Mouse (Mus musculus) heart, embryonic 12.5 days (tissue): Measurements from ENCODE around the gene Pitpnm1. TPM values are rescaled to one million over a fixed set of nuclear protein-coding genes. Genes with fewer than 3 reads are reported as not detected.
A peak's percentile ranks its signal among the peaks of the same experiment; 100 is the strongest.

Experiments
- ATAC-seq: fragments of 200-750 bp; cut with Nextera tagmentation; 2 replicates; pipeline ENCODE4 v1.8.0; 2017; ENCODE audit warnings: moderate TSS enrichment, moderate library complexity; ENCODE audit not compliant: insufficient number of reproducible peaks, low FRiP score
- H3K27ac ChIP-seq: fragments of 300-500 bp; sonication (generic); 2 replicates; pipeline ENCODE4 v1.5.1; 2016; ENCODE audit warnings: mild to moderate bottlenecking, moderate library complexity; ENCODE audit not compliant: poor library complexity, severe bottlenecking
- H3K27me3 ChIP-seq: fragments of 300-500 bp; sonication (generic); replicated peaks from 2 replicates; pipeline ENCODE4 v1.6.1; 2016; ENCODE audit warnings: mild to moderate bottlenecking, moderate library complexity
- H3K36me3 ChIP-seq: fragments of 300-500 bp; sonication (generic); 2 replicates; pipeline ENCODE4 v1.6.1; 2016; ENCODE audit warnings: mild to moderate bottlenecking, moderate library complexity
- H3K4me1 ChIP-seq: fragments of 300-500 bp; sonication (generic); replicated peaks from 2 replicates; pipeline ENCODE4 v1.6.1; 2016; ENCODE audit warnings: mild to moderate bottlenecking
- H3K4me2 ChIP-seq: fragments of 300-500 bp; sonication (generic); 2 replicates; pipeline ENCODE4 v1.6.1; 2016; ENCODE audit warnings: mild to moderate bottlenecking, moderate library complexity
- H3K4me3 ChIP-seq: fragments of 300-500 bp; sonication (generic); 2 replicates; pipeline ENCODE4 v1.5.1; 2016; ENCODE audit warnings: mild to moderate bottlenecking
- H3K9ac ChIP-seq: fragments of 300-500 bp; sonication (generic); 2 replicates; pipeline ENCODE4 v1.6.1; 2016; ENCODE audit warnings: mild to moderate bottlenecking, moderate library complexity
- H3K9me3 ChIP-seq: fragments of 300-500 bp; sonication (generic); replicated peaks from 2 replicates; pipeline ENCODE4 v1.6.1; 2016; ENCODE audit warnings: mild to moderate bottlenecking, moderate library complexity
- WGBS: fragments of 180-500 bp; shearing (Covaris S2); methylation state at CpG from one replicate; pipeline ENCODE4 v1.1.7; 2016; 5-methylcytosine and 5-hydroxymethylcytosine counted together
- polyA plus RNA-seq: library from polyadenylated mRNA; unstranded; fragments of >200 nt; fragmentation: Nextera tagmentation; extraction: Ambion mirVana; gene quantifications from 2 replicates; pipeline ENCODE4 v1.2.1, GENCODE M21; 2016

Gene Pitpnm1
- polyA plus RNA-seq, 1 experiment from 2014 or later: 23.3 TPM

DNA sequence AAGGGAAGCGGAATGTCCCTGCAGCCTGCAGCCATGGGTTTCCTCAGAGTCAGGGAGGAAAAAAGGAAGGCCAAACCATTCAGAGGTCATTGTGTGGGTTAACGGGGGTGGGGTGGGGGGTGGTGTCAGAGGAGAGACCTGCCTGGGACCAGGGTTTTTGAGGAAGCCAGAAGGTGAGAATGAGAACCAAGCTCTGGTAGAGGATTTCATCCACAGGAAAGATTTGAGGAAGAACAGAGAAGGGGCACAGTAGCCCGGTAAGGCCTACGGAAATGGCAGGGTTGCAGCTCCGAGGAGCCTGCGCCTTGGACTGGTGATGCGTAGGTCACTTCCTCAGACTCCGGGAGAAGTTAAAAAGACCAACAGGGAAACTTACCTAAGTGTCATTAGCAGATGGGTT is 29.0 kb upstream of the Pitpnm1 start:
- H3K36me3 ChIP-seq: no peaks in the 10 kb centered on the region
- 77% methylated on average over 8 of the region's 8 CpGs for WGBS
- H3K9ac ChIP-seq: no peak overlapping the region
- no peak for ATAC-seq
- no peak overlapping the region for H3K4me2 ChIP-seq
- no peaks in the 10 kb centered on the region for H3K9me3 ChIP-seq
- no peaks in the 10 kb centered on the region for H3K4me1 ChIP-seq
- no peak overlapping the region for H3K4me3 ChIP-seq
- no peak overlapping the region for H3K27ac ChIP-seq
- H3K27me3 ChIP-seq: no peaks in the 10 kb centered on the region

DNA sequence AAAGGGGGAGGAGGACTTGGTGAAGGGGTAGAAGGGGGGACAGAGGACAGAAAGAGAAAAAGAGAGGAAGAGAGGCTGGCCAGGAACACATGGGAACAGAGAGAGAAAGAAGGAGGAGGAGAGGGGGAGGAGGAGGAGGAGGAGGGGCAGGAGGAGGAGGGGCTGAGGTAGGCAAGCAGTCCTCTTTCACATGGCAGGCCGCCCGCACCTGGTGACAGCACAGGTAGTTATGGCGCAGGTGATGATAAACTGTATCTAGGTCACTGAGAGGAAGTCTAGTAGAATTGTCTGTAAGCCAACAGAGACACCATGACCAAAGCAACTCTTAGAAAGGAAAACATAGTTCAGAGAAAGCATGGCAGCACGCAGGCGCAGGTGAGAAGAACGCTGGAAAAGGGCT is 28.4 kb upstream of the Pitpnm1 start:
- ATAC-seq: no peak
- Histone ChIP-seq H3K9ac (no peak overlapping the region), H3K27me3 (no peaks in the 10 kb centered on the region), H3K4me1 (no peaks in the 10 kb centered on the region), H3K4me3 (no peak overlapping the region), H3K36me3 (no peaks in the 10 kb centered on the region), H3K9me3 (no peaks in the 10 kb centered on the region), H3K27ac (no peak overlapping the region), H3K4me2 (no peak overlapping the region)
- 89% methylated on average over 6 of the region's 6 CpGs for WGBS

DNA sequence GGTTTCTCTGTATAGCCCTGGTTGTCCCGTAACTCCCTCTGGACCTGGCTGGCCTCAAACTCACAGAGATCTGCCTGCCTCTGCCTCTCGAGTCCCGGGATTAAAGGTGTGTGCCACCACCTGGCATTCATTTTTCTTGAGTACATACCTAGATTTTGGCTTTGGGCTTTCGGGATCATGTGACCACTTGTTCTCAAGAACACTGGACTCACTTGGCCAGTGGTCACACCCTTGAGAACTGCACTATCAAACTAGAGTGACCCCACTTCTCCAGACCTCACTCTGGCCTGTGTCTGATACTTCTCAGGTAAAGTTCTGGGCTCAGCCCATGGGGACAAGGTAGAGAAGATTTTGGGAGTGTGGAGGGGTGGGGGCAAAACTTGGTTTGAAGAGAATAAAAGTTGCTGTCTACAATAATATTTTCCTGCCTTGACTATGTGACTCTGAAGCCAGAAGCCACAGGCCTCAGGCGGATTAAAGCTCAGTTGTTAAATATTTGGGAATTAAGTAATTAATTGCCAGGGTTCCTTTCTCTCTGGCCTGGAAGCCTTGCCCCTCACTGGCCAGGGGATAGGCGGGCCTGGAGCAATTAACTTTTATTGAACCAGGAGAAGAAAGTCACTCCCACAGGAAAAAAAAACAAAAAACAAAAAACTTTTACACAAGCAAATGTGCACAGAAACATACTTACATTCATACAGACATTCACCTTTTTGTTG is 26.9 kb upstream of the Pitpnm1 start:
- Histone ChIP-seq H3K4me2 (no peak overlapping the region), H3K4me3 (no peak overlapping the region), H3K27ac (no peak overlapping the region), H3K4me1 (no peaks in the 10 kb centered on the region), H3K27me3 (no peaks in the 10 kb centered on the region), H3K9ac (no peak overlapping the region), H3K36me3 (no peaks in the 10 kb centered on the region), H3K9me3 (no peaks in the 10 kb centered on the region)
- ATAC-seq: no peak
- WGBS: 79% methylated on average over 6 of the region's 6 CpGs

DNA sequence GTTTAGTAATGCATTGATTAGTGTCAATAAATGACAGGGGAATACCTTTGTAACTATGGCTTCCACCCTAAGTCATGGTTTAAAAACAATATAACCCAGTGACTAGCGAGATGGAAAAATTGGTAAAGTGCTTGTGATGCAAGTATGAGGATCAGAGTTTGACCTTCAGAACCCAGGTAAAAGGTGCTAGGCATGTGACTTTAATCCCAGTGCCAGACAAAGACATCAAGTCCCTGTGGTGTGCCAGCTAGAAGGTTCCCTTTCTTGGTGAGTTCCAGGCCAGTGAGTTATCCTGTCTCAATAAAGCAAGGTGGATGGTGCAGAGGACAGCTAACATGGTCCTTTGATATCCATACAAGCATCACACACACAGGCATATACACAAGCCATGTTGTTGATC is 24.3 kb upstream of the Pitpnm1 start:
- H3K36me3 ChIP-seq: no peaks in the 10 kb centered on the region
- H3K4me2 ChIP-seq: no peak overlapping the region
- ATAC-seq: no peak
- whole genome bisulfite sequencing: 82% methylated on average over 1 of the region's 1 CpGs
- H3K4me1 ChIP-seq: no peaks in the 10 kb centered on the region
- H3K9me3 ChIP-seq: no peaks in the 10 kb centered on the region
- H3K27ac ChIP-seq: no peak overlapping the region
- no peak overlapping the region for H3K9ac ChIP-seq
- no peak overlapping the region for H3K4me3 ChIP-seq
- H3K27me3 ChIP-seq: no peaks in the 10 kb centered on the region; the same call in 1 of the 2 replicates

DNA sequence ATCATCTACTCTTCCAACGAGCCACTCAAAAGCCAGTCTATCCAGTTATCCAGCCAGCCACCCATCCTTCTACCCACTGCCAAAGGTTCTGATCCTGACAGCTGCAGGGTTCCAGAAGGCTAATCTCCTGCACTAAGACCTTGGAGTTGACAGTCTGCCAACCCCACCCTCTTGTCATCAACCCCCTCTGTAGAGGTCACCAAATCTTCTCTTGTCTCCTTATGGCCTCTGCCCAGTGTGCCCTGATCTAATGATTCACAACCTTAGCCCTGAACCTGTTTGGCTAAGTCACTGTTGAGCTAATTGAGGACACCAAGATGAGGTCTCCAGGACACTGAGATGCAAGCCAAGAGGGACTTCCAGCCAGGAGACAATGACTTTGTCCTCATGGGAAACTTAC is 20.2 kb upstream of the Pitpnm1 start:
- Histone ChIP-seq H3K4me2 (no peak overlapping the region), H3K4me3 (no peak overlapping the region), H3K27me3 (peaks cover 29% of the 10 kb centered on the region), H3K9ac (no peak overlapping the region), H3K27ac (no peak overlapping the region), H3K36me3 (no peaks in the 10 kb centered on the region), H3K4me1 (no peaks in the 10 kb centered on the region), H3K9me3 (no peaks in the 10 kb centered on the region)
- ATAC-seq: no peak
- 75% methylated on average over 1 of the region's 1 CpGs for WGBS

DNA sequence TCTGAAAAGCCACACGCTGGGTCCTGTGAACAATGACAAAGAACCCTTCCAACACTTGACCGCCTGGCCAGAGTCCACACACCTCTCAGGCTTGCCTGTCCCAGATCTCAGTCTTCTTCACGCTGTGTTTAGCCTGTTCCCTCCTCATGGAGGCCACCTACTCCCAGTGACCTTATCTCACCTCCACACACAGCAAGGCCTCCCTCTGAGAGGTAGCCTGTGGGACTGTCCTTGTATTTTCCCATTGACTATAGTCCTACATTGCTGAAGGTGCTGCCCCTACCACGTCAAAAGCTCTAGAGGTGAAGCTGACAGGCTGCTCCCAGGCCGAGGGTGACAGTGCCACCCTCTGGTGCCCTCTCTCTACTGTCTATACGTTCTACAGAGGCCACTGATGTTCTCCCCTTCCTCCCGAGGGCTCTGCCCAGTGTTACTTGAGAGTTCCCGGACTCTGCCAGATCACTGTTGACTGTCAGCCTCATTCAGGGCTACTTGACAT is 19.2 kb upstream of the Pitpnm1 start:
- ATAC-seq: no peak
- H3K27me3 ChIP-seq: peaks cover 34% of the 10 kb centered on the region
- H3K27ac ChIP-seq: no peak overlapping the region
- H3K9me3 ChIP-seq: no peaks in the 10 kb centered on the region
- 62% methylated on average over 8 of the region's 8 CpGs for WGBS
- H3K4me2 ChIP-seq: no peak overlapping the region
- H3K4me1 ChIP-seq: no peaks in the 10 kb centered on the region
- no peak overlapping the region for H3K4me3 ChIP-seq
- H3K36me3 ChIP-seq: no peaks in the 10 kb centered on the region
- H3K9ac ChIP-seq: no peak overlapping the region

DNA sequence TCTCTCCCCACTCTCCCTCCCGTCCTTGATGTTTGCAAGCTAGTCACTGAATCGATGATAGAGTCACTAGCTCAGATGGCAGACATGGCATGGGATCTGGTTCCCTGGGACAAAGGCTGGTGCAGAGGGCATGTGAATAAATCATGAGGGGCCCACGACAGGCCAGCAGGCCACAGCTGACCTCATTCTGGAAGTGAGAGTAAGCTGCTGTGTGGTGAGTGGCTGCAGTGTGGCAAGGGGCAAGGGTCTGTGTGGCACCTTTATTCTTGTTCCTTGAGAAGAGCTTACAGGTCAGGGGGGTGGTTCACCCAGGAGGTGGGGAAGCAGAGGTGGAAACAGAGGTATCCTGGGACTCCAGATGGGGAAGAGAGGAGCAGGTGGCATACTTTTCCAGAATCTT is 18.4 kb upstream of the Pitpnm1 start, which contains the start of gene Cabp2:
Gene Cabp2, plus strand, starts transcription at position 185 of the 400 bp plus-strand sequence.
- no peak within 1 kb of the TSS for H3K4me3 ChIP-seq
- H3K9ac ChIP-seq: no peak within 1 kb of the TSS
- no peak within 1 kb of the TSS for H3K27ac ChIP-seq
- H3K4me2 ChIP-seq: no peak within 1 kb of the TSS
- no peaks in the 10 kb centered on the region for H3K36me3 ChIP-seq
- 74% methylated on average over 3 of the region's 3 CpGs for WGBS
- no peaks in the 10 kb centered on the region for H3K4me1 ChIP-seq
- H3K9me3 ChIP-seq: no peaks in the 10 kb centered on the region
- peaks cover 42% of the 10 kb centered on the region for H3K27me3 ChIP-seq
- no peak for ATAC-seq

DNA sequence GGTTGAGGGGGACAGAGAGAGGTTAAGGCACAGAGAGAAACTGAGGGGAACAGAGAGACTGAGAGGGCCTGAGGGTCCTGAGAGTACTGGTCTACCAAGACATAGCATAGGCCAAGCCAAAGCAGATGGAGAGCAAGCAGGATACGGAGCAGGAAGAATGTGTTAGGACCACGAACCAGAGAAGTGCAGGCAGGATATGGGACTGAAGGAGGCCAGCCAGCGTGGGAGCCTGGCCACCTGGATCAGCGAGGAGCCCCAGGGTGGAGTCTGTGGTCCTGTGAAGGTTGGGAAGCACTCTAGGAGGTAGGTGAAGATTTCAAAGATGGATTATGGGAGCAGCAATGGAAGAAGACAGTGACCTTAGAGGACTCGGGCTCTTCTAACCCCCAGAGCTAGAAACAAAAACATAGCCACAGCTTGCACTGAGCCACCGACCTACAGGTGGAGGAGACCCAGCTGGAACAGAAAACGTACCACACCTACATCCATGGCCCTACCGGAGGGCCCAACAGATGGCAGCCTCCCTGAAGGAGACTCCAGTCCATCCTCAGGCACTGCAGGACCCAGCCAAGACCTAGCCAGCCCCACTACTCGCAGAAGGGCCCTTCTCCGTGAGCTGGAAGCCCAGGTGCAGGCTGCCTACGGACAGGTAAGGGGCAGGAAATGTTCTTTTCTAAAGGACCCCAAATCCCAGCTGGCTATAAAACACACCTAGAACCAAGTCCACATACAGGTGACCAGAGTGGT is 17.4 kb upstream of the Pitpnm1 start:
- ATAC-seq: no peak
- H3K9me3 ChIP-seq: no peaks in the 10 kb centered on the region
- no peak overlapping the region for H3K4me3 ChIP-seq
- H3K27me3 ChIP-seq: peaks cover 43% of the 10 kb centered on the region
- WGBS: 75% methylated on average over 11 of the region's 11 CpGs
- H3K9ac ChIP-seq: no peak overlapping the region
- no peak overlapping the region for H3K4me2 ChIP-seq
- no peaks in the 10 kb centered on the region for H3K36me3 ChIP-seq
- H3K4me1 ChIP-seq: no peaks in the 10 kb centered on the region
- H3K27ac ChIP-seq: no peak overlapping the region

DNA sequence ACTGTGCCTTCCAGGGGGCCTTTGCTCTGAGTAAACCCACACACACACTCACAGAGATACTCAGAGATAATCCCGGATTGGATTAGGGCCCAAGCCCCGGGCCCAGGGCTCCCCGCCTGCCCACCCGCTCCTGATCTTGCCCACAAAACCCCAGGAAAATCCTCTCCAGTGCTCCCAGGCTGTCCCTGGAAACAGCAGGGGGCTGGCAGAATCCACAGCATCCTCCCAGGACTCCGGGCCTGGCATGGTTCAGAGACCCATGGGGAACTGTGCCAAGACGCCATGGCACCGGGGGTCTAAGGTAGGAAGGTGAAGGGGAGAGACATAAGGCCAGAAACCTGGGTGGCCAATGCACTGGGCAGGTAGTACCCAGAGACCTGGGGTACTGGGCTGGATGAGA is 16.5 kb upstream of the Pitpnm1 start:
- Histone ChIP-seq H3K4me1 (no peaks in the 10 kb centered on the region), H3K4me3 (no peak overlapping the region), H3K9ac (no peak overlapping the region), H3K27ac (no peak overlapping the region), H3K27me3 (peaks cover 46% of the 10 kb centered on the region), H3K4me2 (no peak overlapping the region), H3K9me3 (no peaks in the 10 kb centered on the region), H3K36me3 (no peaks in the 10 kb centered on the region)
- 66% methylated on average over 7 of the region's 7 CpGs for WGBS
- ATAC-seq: no peak

DNA sequence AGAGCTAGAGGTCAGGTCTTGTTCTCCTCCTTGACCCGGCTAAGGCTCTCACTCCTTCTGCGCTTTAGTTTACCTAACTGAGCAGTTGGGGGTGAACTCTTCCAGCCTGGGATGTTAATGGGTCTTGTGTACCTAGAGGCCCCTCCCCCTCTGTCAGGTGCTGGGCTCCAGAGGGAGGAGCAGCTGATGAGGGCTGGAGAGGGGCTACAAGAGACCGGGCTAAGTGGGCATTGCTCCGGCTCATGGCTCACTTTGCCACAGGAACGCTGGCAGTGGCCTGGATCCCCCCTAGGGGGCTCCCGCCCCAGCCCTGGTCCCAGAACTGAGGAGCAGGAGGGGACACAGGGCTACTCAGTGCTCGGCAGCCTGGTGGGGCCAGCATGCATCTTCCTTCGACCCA is 16.0 kb upstream of the Pitpnm1 start:
- no peak overlapping the region for H3K27ac ChIP-seq
- peaks cover 51% of the 10 kb centered on the region for H3K27me3 ChIP-seq
- H3K4me2 ChIP-seq: no peak overlapping the region
- H3K9ac ChIP-seq: no peak overlapping the region
- no peak overlapping the region for H3K4me3 ChIP-seq
- no peaks in the 10 kb centered on the region for H3K4me1 ChIP-seq
- no peaks in the 10 kb centered on the region for H3K9me3 ChIP-seq
- no peaks in the 10 kb centered on the region for H3K36me3 ChIP-seq
- 32% methylated on average over 8 of the region's 8 CpGs for WGBS
- peak; percentile 7; the same call in 1 of the 2 replicates for ATAC-seq

DNA sequence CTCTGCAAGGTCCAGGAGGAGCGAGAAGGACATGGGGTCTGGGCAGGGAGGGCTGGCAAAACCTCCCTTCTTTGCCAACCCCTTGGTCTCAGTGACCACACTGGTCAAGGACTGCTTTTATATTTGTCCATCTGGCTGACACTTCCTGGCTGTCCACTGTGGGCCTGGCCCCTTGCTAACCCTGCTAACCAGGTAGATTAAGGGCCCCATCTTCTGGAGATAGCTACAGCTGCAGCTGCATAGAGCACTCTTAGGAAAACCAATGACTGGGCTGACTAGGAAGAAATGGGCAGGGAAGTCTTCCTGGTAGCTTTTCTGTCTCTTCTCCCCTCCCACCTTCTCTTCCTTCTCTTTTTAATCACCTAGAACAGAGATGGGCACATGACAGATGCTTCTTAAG is 14.8 kb upstream of the Pitpnm1 start:
- WGBS: 100% methylated on average over 1 of the region's 1 CpGs
- Histone ChIP-seq H3K36me3 (no peaks in the 10 kb centered on the region), H3K27me3 (peaks cover 59% of the 10 kb centered on the region), H3K9me3 (no peaks in the 10 kb centered on the region), H3K27ac (no peak overlapping the region), H3K9ac (no peak overlapping the region), H3K4me1 (no peaks in the 10 kb centered on the region), H3K4me2 (no peak overlapping the region), H3K4me3 (no peak overlapping the region)
- no peak for ATAC-seq
